Mouse (Mus musculus): Measurements from ENCODE around the gene Smarcal1.

- TF ChIP-seq CTCF (IDR thresholded peaks at IDR 0.05; ENCODE audit: low read depth, low read length): no peak
- no peak for TF ChIP-seq POLR2A (IDR thresholded peaks at IDR 0.05; ENCODE audit: borderline replicate concordance, low read depth, low read length)
These were observed 5.7 kb downstream of the Smarcal1 start for GRCm38 (mm10) chr1:72588763-72589162.
